Mouse (Mus musculus): ENCODE results near the gene Gfra4.

- TF ChIP-seq CTCF (IDR thresholded peaks at IDR 0.05) (no peak), POLR2A (IDR thresholded peaks at IDR 0.05; ENCODE audit: insufficient read depth, low read depth, low read length) (no peak)
Measured at GRCm38 (mm10) chr2:131072536-131072935, 29.6 kb upstream of the Gfra4 start.

All from heart, adult 2 months (tissue).